Mouse (Mus musculus): Measurements from ENCODE around the gene Kcna2.

DNA sequence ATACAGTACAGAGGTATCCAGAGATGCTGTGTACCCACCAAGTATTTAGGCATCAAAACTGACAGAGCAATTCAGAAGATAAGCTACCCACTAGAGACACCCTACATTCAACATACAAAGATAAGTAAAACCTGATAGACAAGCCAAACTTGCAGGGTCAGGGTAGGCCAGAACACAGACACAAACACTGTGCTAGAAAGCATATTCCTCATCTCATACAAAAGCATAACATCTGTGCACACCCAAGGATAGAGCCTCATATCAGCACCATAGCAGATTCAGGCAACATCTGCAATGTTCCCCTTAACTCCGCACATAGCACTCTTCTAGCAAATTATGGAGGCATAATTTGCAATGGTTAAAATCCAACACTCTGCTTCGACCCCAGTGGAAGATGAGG lies 23.8 kb upstream of the Kcna2 start:
- no peak for TF ChIP-seq CTCF (IDR thresholded peaks at IDR 0.05; ENCODE audit: extremely low read depth, insufficient read depth, insufficient read length, insufficient replicate concordance)
- TF ChIP-seq POLR2A (IDR thresholded peaks at IDR 0.05; ENCODE audit: low read depth, low read length), result no peak

Measured in spleen, adult 2 months (tissue).